Mouse (Mus musculus): ENCODE measurements around the gene Fam107b. TPM values are rescaled to one million over a fixed set of nuclear protein-coding genes. Genes with fewer than 3 reads are reported as not detected.
A peak's percentile ranks its signal among the peaks of the same experiment; 100 is the strongest.

Gene Fam107b
- total RNA-seq, 2 experiments from 2014 or later, result 6.7 to 7.5 TPM

DNA sequence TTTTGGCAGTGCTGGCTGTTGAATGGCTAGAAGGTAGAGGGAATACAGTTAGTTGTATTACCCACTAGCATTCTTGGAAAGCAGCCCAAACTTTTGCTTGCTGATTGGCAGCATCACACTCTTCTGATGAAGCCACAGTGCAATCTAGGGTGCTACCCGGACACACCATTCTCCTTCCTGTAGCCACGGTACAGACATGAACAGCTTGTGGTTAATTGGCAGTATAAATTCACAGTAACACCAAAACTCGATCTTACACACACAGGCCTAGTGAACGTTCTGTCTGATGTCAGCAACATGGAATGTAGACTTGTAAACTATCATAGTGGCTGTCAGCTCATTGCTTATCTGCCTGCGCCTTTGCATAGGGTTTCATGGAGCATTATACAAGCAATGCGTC is 193.8 kb downstream of the Fam107b start:
- intact Hi-C loops (cut with DNase I), result loop anchor here (10.0 kb wide), 1 partner anchor 49 kb away; no protein-coding TSS in a partner anchor
- DNase-seq, result no peak

GRCm38 (mm10) chr2:3765957-3766783 is 195.9 kb downstream of the Fam107b start:
- intact Hi-C loops (cut with DNase I), result loop anchor here (10.0 kb wide), 1 partner anchor 51 kb away; no protein-coding TSS in a partner anchor
- no peak for DNase-seq

- intact Hi-C loops (cut with DNase I), result loop anchor here (1.0 to 10.0 kb wide), 2 partner anchors 54 to 223 kb away; no protein-coding TSS in a partner anchor
- DNase-seq, result peak; percentile 63 to 82
These were observed 199.0 kb downstream of the Fam107b start for GRCm38 (mm10) chr2:3769260-3769659.

DNA sequence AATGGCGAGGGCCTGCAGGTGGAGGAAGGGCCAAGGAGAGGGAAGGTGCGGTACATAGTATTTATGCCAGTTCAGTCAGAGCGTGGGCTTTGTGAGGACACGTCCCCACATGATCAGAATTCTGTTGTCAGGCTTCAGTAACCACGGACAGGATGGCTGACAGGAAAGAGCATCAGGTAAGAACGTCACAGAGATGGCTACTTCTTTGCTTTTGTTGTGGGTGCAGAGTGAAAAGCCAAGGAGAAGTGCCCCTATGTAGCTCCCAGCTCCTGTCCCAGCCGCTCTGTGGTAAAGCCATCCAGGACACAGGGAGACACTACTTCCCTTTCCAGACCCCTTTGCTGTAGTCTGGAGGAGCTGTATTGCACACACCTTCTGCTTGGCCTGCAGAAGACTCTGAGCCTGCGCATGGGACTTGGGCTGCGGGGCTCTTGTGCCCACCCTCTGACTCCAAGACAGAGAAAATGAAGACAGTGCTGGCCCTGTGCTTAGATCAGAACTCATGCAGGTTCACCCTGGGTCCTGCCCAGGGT is 199.6 kb downstream of the Fam107b start:
- intact Hi-C loops (cut with DNase I), result loop anchor here (1.0 to 10.0 kb wide), 3 partner anchors 55 to 224 kb away; no protein-coding TSS in a partner anchor
- no peak for DNase-seq

- no peak for DNase-seq
- intact Hi-C loops (cut with DNase I), result loop anchor here (5.0 kb wide), 1 partner anchor 138 kb away; no protein-coding TSS in a partner anchor
These were observed 200.1 kb downstream of the Fam107b start for GRCm38 (mm10) chr2:3770383-3770782.

- DNase-seq, result no peak
- intact Hi-C loops (cut with DNase I), result loop anchor here (5.0 kb wide), 1 partner anchor 139 kb away; no protein-coding TSS in a partner anchor
These were observed 201.2 kb downstream of the Fam107b start for GRCm38 (mm10) chr2:3771483-3771882.

DNA sequence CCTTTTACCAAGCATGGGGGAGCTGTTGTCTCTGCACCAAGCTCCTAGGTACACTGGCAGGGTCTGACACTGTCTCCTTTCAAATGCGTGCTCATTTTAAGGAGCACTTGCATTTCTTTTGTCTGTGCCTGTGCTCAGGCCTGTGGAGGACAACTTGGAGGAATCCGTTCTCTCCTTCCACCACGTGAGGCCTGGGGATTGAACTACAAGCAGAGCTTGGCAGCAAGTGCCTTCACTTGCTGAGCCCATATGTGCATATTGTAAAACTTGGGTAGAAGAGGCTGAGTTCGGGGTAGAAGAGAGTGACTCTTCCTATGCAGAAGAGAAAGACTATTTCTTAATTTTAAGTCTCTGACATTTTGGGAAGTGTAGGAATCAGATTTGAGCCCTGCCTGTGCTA is 202.8 kb downstream of the Fam107b start:
- DNase-seq, result no peak
- intact Hi-C loops (cut with DNase I), result loop anchor here (5.0 kb wide), 1 partner anchor 141 kb away; no protein-coding TSS in a partner anchor

DNA sequence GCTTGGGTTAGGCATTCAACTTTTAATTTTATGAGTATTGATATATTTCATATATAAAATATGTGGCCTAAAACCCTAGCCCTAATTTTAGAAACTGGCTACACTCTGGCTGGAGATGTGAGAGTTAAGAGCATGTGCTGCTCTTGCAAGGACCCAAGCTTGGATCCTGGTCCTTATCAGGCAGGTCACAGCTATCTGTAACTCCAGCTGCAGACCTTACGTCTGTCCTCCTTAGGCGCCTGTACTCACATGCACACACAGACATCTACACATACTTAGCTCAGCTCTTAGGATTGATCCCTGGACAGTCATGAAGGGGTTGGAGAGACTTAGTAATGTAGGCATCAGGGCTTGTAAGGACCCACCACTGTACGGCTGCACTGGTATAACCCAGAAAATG is 205.3 kb downstream of the Fam107b start:
- no peak for DNase-seq
- intact Hi-C loops (cut with DNase I), result no loop called here

DNA sequence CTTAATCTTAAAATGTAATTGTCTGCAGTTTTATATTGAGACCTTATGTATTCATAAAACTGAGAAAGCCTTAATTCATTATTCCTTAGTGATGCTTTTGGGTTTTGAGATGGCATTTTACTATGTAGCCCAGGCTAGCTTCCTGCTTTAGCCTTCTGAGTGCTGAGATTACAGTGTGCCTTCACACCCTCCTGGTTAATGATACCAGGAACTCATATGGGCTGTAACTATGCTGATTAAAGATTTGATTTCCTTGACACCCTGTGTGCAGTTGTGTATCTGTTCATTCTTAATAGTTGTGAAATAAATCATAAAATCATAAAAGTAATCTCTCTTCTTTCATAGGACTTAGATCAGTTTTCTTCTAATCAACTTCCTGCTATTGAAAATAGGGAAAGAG is 205.8 kb downstream of the Fam107b start:
- intact Hi-C loops (cut with DNase I), result no loop called here
- DNase-seq, result no peak

DNA sequence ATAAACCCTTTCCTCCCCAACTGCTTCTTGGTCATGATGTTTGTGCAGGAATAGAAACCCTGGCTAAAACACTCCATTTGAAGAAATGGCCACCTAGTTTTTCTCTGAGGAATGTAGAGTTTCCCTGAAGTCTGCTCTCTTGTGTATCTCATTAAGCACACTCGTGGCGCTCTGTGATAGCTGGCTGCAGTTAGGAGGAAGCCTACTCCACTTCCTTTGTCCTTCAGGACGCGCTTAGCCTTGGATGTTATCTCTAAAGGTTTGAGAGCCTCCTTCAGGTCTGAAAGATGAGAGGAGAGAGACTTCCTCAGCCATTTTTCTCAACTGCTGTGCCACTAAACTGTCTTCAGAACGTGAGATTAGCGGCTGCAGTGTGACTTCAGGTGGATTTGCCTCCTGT is 207.4 kb downstream of the Fam107b start:
- DNase-seq, result no peak
- intact Hi-C loops (cut with DNase I), result no loop called here

- no peak for DNase-seq
These were observed 215.3 kb downstream of the Fam107b start for GRCm38 (mm10) chr2:3785546-3785945.

GRCm38 (mm10) chr2:3787752-3788423 is 217.6 kb downstream of the Fam107b start:
- no peak for DNase-seq
- intact Hi-C loops (cut with DNase I), result no loop called here

More at GRCm38 (mm10) chr2:3785546-3785945, 215.3 kb downstream of the Fam107b start:
- intact Hi-C loops (cut with DNase I), result no loop called here

DNA sequence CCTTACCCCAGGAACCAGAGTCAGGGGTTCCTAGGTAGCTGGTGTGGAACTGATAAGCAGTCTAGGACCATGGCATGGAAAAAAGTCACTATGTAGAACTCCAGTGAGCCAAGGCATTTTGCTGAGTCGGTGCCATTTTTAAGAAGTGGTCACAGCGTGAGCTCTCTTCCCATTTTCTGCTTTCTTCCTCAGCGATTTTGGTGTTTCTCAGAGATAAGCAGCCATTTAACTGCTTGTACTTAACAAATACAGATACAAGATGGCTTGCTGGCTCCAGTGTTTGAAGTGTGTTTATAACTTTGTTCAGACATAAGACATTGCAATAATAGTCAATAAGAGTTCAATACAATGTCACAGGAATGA is 218.1 kb downstream of the Fam107b start:
- intact Hi-C loops (cut with DNase I), result no loop called here

DNA sequence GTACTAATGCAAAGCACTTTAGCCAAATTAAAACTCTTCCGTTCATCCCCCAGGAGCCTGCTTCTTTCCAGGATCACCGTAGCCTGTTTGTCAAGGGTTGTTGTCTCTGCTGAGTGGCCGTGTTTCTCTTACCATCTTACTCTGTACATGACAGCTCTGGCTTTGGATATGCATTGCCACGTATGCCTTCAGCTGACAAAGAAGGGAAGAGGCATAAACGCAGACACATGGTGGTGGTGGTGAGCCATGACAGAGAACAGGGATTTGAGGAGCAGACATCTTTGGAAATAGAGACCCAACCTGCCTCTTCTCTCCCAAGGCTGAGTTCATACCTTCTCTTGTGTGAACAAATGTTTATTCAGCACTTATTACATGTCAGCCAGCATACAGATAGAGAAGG is 226.3 kb downstream of the Fam107b start:
- no peak for DNase-seq
- intact Hi-C loops (cut with DNase I), result no loop called here

More for the DNA sequence above, 218.1 kb downstream of the Fam107b start:
- DNase-seq, result no peak

- intact Hi-C loops (cut with DNase I), result loop anchor here (1.0 kb wide), 2 partner anchors 254 to 451 kb away; no protein-coding TSS in a partner anchor
- DNase-seq, result peak; percentile 32 to 36
These were observed 229.7 kb downstream of the Fam107b start for GRCm38 (mm10) chr2:3799767-3800554.

DNA sequence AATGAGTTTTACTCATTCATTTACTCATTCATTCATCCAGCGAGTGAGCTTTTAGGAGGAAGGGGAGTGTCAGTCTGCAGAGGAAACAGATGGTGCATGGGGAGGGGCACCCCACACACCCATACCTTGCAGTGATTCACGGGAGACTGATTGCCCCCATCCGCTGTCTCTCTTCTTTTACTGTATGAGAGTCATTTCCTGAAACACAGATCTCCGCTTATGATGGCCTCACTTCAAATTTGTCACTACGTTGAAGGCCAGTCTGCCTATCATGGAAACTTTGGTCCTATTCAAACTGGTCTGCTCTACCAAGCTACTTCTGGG is 230.2 kb downstream of the Fam107b start:
- DNase-seq, result no peak

GRCm38 (mm10) chr2:3805742-3806141 is 235.5 kb downstream of the Fam107b start:
- intact Hi-C loops (cut with DNase I), result no loop called here
- no peak for DNase-seq

More for the DNA sequence above, 230.2 kb downstream of the Fam107b start:
- intact Hi-C loops (cut with DNase I), result loop anchor here (1.0 kb wide), 2 partner anchors 254 to 451 kb away; no protein-coding TSS in a partner anchor

- intact Hi-C loops (cut with DNase I), result loop anchor here (10.0 kb wide), 1 partner anchor 1054 kb away; no protein-coding TSS in a partner anchor
- DNase-seq, result no peak
These were observed 240.0 kb downstream of the Fam107b start for GRCm38 (mm10) chr2:3810321-3810720.

DNA sequence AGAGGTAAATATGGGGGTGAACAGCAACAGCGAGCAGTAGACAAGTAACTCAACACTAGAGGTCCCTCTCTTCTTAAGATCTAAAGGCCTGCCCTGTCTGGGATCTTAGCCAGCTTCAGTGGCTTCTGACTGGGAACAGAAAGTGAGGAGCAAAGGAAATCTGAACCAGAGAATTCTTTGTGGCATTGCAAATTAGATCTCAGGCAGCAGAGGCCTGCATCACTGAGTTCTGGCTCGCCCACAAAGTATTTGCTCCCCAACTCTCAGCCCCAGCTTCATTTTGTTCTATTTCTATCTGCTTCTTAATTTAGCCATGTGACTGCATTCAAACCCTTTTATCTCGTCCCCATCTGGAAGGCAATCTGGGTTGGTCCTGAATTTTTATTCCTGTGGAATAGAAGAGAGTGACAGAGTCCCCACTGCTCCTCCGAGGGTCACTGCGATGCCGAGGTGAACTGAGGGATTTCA is 245.9 kb downstream of the Fam107b start:
- intact Hi-C loops (cut with DNase I), result loop anchor here (5.0 to 10.0 kb wide), 3 partner anchors 396 to 1049 kb away; no protein-coding TSS in a partner anchor
- peak; percentile 7 to 11 for DNase-seq

DNA sequence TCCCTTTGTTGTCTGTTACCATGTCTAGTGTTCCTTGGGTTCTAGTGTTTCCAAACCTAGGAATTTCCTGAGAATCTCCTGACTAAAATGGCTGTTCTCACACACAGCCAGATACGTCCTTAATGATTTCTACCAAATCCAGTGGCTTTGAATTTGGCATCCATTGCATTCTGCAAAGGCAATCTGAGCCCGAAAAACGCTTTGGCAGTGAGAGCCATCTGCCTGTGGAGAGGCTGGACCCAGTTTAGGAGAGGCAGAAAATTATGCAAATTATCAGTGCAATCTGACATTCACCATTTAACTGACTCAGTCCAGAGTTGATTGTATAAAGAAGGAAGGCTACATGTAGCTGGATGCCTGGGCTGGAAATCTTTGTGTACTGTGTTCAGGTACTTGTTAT is 247.3 kb downstream of the Fam107b start:
- intact Hi-C loops (cut with DNase I), result loop anchor here (5.0 to 10.0 kb wide), 3 partner anchors 395 to 1047 kb away; no protein-coding TSS in a partner anchor
- DNase-seq, result no peak

Measured in heart, postnatal 36 days (tissue).